Mouse (Mus musculus) megakaryocyte, embryonic 14.5 days (primary cell): ENCODE measurements around the gene Ldhb. TPM values are rescaled to one million over a fixed set of nuclear protein-coding genes. Genes with fewer than 3 reads are reported as not detected.

Experiments
- H3K27me3 ChIP-seq: replicated peaks from 2 replicates; pipeline ENCODE3; 2012; ENCODE audit warnings: inconsistent platforms
- H3K36me3 ChIP-seq: replicated peaks from 2 replicates; pipeline ENCODE3; 2012; ENCODE audit warnings: low read length, inconsistent platforms, mixed read lengths
- H3K4me1 ChIP-seq: 2 replicates; pipeline ENCODE4 v1.6.1; 2012; ENCODE audit warnings: inconsistent platforms
- H3K4me3 ChIP-seq: replicated peaks from 2 replicates; pipeline ENCODE3; 2012; ENCODE audit warnings: moderate library complexity, mild to moderate bottlenecking, inconsistent platforms
- H3K9me3 ChIP-seq: 2 replicates; pipeline ENCODE4 v1.6.1; 2012; ENCODE audit warnings: inconsistent platforms
- FLI1 ChIP-seq: IDR thresholded peaks from 2 replicates; pipeline ENCODE4 v1.6.1; 2012; ENCODE audit warnings: low read length, inconsistent platforms, mixed read lengths
- GATA1 ChIP-seq: IDR thresholded peaks from 3 replicates; pipeline ENCODE4 v1.6.1; 2012; ENCODE audit warnings: mixed read lengths, low read length, inconsistent platforms, borderline replicate concordance
- polyA plus RNA-seq: library from polyadenylated mRNA; stranded (reverse); fragments of >175 nt; gene quantifications from 2 replicates; pipeline ENCODE4 v1.2.3, GENCODE M21; 2012; ENCODE audit warnings: low replicate concordance; ENCODE audit not compliant: insufficient read depth

Gene Ldhb
- polyA plus RNA-seq, 1 experiment = 0.29 TPM

DNA sequence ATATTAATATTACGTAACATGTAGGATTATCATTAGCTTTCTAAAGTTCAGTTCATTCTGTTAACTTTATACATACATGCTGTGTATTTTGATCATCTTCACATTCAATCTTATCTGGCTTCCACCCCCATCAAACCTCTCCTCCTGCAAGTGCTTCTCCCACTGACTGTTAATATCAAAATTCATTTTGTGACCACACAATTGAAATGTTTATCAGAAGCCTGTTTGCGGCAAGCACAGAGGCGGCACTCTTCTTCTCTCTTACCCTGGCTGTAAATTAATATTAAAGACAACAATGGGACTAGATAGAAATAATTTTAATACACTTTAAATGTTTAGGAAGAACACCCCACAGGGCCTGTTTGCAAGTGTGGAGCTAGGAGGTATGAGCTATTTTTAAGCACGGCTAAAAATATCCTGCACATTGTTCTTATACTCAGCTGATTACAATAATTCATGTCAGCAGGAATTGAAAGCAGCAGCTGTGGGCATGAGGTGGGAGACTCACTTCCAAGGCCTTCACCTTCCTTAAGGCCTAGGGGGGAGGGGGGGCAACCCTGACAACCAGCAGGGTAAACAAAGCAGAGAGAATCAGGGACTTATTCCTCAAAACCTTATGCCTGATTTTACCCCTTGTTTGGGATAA, 22.2 kb downstream of the Ldhb start:
- no peak overlapping the region for H3K4me3 ChIP-seq
- no peaks in the 10 kb centered on the region for H3K36me3 ChIP-seq
- H3K4me1 ChIP-seq = peaks cover 4% of the 10 kb centered on the region; the same call in 1 of the 2 replicates
- H3K9me3 ChIP-seq = no peaks in the 10 kb centered on the region
- no peak for TF ChIP-seq GATA1
- TF ChIP-seq FLI1 = no peak
- no peaks in the 10 kb centered on the region for H3K27me3 ChIP-seq

DNA sequence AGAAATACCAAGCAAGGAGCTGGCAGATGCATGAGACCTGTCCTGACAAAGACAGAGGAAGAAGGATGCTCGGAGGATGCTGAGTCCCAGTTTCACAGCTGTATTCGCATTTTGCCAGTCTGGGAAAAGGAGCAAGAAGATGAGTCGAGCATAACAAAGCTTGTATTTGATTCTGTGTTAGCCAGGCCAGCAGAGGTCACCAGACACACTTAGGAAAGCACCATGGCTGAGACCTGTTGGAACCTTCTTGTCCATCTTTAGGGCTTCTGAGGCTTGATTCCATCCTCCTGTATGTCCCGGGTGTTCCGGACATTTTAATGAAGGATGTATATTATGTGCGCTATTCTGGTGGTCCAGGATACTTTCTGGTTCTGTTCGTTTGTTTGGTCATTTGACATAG, 30.5 kb downstream of the Ldhb start:
- TF ChIP-seq GATA1 (no peak), FLI1 (no peak)

DNA sequence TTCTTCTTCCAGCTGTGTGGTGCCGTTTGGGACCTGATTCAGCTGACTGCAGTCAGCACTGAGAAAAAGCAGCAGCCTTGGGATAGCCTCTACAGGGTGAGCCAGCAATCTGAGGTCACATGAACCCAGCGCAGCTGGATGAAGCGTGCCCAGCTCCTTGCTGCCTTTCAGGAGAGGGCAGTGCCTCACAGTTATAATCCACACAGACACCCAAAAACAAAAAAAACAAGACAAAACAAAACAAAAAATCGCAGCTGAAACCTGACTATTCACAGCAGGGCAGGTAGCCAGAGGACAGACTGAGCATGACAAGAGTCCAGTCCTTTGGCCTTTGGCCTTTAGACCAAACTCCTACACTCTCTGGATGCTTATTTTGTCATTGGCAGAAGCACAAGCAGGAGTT, 35.0 kb downstream of the Ldhb start, which contains the start of gene Gys2:
Gene Gys2 (minus strand): TSS at position 309 of the 403 bp plus-strand sequence.
- no peak for TF ChIP-seq FLI1
- TF ChIP-seq GATA1 = no peak
- Histone ChIP-seq H3K4me3 (no peak within 1 kb of the TSS), H3K9me3 (no peaks in the 10 kb centered on the region), H3K27me3 (peaks cover 2% of the 10 kb centered on the region), H3K36me3 (no peaks in the 10 kb centered on the region), H3K4me1 (no peaks in the 10 kb centered on the region)

More for the DNA sequence above, 30.5 kb downstream of the Ldhb start:
- Histone ChIP-seq H3K4me3 (no peak overlapping the region), H3K9me3 (no peaks in the 10 kb centered on the region), H3K27me3 (no peaks in the 10 kb centered on the region), H3K36me3 (no peaks in the 10 kb centered on the region), H3K4me1 (0 out of 2 replicates have a peak, but pooled peaks cover 2% of the 10 kb centered on the region)

GRCm38 (mm10) chr6:142471141-142471540, 36.6 kb downstream of the Ldhb start:
- Histone ChIP-seq H3K4me3 (no peak overlapping the region), H3K36me3 (no peaks in the 10 kb centered on the region), H3K9me3 (no peaks in the 10 kb centered on the region), H3K27me3 (peaks cover 2% of the 10 kb centered on the region), H3K4me1 (no peaks in the 10 kb centered on the region)
- TF ChIP-seq FLI1 (no peak), GATA1 (no peak)

DNA sequence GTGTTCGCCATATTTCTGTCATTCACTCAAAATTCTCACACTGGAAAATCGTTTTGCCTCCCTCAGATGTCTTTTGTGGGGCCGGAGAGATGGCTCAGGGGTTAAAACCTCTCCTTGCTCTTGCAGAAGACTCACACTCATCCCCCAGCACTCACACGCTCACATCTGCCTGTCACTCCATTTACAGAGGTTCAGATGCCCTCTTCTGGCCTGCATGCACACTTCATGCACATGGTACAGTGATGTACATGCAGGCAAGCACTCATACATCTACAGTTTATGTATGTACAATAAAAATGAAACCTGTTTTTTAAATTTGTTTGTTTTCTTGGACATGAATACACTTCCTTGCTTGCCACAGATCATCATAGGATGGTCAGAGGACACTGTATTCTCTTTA, 38.2 kb downstream of the Ldhb start:
- H3K4me3 ChIP-seq = no peak overlapping the region
- no peaks in the 10 kb centered on the region for H3K9me3 ChIP-seq
- H3K36me3 ChIP-seq = no peaks in the 10 kb centered on the region
- no peaks in the 10 kb centered on the region for H3K4me1 ChIP-seq
- TF ChIP-seq FLI1 = no peak
- no peak for TF ChIP-seq GATA1
- H3K27me3 ChIP-seq = peaks cover 2% of the 10 kb centered on the region

- TF ChIP-seq FLI1 (no peak), GATA1 (no peak)
- Histone ChIP-seq H3K27me3 (no peaks in the 10 kb centered on the region), H3K36me3 (no peaks in the 10 kb centered on the region)
These were observed 45.6 kb downstream of the Ldhb start for GRCm38 (mm10) chr6:142462194-142462593.

DNA sequence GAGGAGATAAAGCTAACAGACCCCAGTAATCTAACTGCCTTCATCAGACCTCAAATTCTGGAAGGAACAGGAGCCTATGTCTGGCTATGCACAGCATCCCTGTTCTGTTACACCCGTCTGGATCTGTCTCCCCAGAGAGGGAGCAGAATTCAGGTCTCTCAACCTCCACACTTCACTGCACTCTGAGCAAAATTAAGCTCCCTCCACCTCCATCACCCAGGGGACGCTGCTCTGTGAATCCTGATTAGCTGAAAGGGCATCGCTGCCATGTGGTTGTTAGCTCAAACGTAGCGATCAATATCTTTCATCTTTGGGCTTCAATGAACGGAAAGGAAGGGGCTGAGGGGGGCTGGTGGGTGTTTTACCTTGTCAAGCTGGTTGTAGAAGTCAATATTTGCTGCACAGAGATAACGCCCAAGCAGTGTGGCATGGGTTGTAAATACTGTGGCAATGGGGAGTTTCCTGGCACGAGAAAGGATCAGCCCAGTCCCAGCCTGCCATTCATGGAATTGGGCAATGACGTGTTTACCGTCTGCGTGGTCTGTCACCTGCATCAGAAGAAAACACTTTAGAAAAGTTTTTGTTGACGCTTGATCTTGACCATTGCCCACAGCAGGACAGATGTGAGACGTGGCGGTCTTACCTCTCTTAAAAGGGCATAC, 48.6 kb downstream of the Ldhb start:
- no peak overlapping the region for H3K4me3 ChIP-seq
- H3K27me3 ChIP-seq = no peaks in the 10 kb centered on the region
- H3K36me3 ChIP-seq = no peaks in the 10 kb centered on the region
- TF ChIP-seq GATA1 (no peak), FLI1 (no peak)
- H3K9me3 ChIP-seq = 0 out of 2 replicates have a peak, but pooled peaks cover 10% of the 10 kb centered on the region
- H3K4me1 ChIP-seq = no peaks in the 10 kb centered on the region

More at GRCm38 (mm10) chr6:142462194-142462593, 45.6 kb downstream of the Ldhb start:
- H3K4me3 ChIP-seq = no peak overlapping the region
- H3K9me3 ChIP-seq = 0 out of 2 replicates have a peak, but pooled peaks cover 7% of the 10 kb centered on the region
- no peaks in the 10 kb centered on the region for H3K4me1 ChIP-seq

DNA sequence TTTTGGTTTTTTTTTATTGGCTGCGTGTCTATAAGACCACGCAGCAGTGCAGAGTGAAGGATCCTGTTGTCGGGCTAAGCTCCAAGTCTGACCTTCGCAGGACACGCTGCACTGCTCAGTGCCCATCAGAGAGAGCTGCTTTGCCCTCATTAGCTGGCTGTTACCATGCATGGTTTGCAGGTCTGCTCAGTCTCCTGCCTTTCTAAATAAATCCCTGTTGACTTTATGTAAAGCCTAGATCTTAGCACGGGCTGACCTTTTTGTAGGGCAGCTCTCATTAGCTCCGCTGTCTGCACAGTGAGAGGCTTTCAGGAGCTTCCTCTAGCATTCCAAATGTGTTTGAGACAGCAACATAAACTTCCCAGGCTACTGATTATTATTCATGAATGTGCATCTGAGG, 49.7 kb downstream of the Ldhb start:
- Histone ChIP-seq H3K4me3 (no peak overlapping the region), H3K36me3 (no peaks in the 10 kb centered on the region), H3K9me3 (0 out of 2 replicates have a peak, but pooled peaks cover 10% of the 10 kb centered on the region), H3K4me1 (no peaks in the 10 kb centered on the region), H3K27me3 (no peaks in the 10 kb centered on the region)
- no peak for TF ChIP-seq FLI1
- TF ChIP-seq GATA1 = no peak

DNA sequence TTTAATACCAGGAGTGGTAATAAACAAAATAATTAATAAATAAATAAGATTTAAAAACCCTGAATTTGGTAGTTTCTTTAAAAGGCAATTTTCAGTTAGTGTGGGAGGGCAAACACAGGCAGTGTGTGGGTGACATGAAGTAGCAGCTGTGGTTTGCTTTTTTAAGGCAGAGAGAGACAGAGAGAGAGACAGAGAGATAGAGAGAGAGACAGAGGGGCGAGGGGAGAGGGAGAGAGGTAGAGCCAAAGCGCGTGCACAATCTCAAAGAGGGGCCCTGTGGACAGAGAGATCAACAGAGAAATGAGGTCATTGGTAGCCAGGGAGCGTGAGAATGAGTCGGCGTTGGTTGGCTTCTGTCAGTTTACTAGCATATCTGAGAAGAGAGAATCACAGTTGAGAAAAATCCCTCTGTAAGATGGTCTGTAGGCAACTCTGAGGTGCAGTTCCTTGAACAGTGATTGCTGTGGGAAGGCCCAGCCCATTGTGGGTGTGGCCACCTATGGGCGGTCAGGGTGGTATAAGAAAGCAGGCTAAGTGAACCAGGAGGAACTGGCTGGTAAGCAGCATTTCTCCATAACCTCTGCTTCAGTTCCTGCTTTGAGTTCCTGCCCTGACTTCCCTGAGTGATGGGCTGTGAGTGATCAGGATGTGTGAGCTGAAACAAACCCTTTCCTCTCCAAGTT, 52.3 kb downstream of the Ldhb start:
- H3K4me3 ChIP-seq = no peak overlapping the region
- no peaks in the 10 kb centered on the region for H3K4me1 ChIP-seq
- TF ChIP-seq FLI1 (no peak), GATA1 (no peak)
- H3K36me3 ChIP-seq = no peaks in the 10 kb centered on the region
- H3K9me3 ChIP-seq = 0 out of 2 replicates have a peak, but pooled peaks cover 3% of the 10 kb centered on the region
- H3K27me3 ChIP-seq = no peaks in the 10 kb centered on the region

- no peaks in the 10 kb centered on the region for H3K27me3 ChIP-seq
- H3K4me3 ChIP-seq = no peak overlapping the region
These were observed 54.4 kb downstream of the Ldhb start for GRCm38 (mm10) chr6:142453311-142453710.

More at GRCm38 (mm10) chr6:142453311-142453710, 54.4 kb downstream of the Ldhb start:
- 0 out of 2 replicates have a peak, but pooled peaks cover 3% of the 10 kb centered on the region for H3K9me3 ChIP-seq
- no peaks in the 10 kb centered on the region for H3K4me1 ChIP-seq
- H3K36me3 ChIP-seq = no peaks in the 10 kb centered on the region
- no peak for TF ChIP-seq GATA1
- TF ChIP-seq FLI1 = no peak
